Mouse (Mus musculus): ENCODE results near the gene Cdkal1. TPM values are rescaled to one million over a fixed set of nuclear protein-coding genes. Genes with fewer than 3 reads are reported as not detected.

Cdkal1 gene
- 10 to 100 TPM; 17.4 to 17.5 TPM for total RNA-seq (2021)
- long read RNA-seq, transcript Cdkal1-201 (16 exons, 2,629 nt), result major isoform, 11 of 23 reads
- long read RNA-seq, partial matches to known transcripts, result 1 of 23 reads
- long read RNA-seq, other reads (novel, unspliced or antisense), result 8 of 23 reads

GRCm38 (mm10) chr13:29855281-29856031 is at the start of gene Cdkal1:
Cdkal1 (minus strand) TSS chr13:29855674.
- DNase-seq (ENCODE audit: low spot score in 2 of 2), result peak; percentile 81 to 87

GRCm38 (mm10) chr13:29903341-29903740 is 47.9 kb upstream of the Cdkal1 start:
- DNase-seq (ENCODE audit: low spot score in 2 of 2), result no peak

- no peak for DNase-seq (ENCODE audit: low spot score in 2 of 2)
These were observed 47.2 kb upstream of the Cdkal1 start for GRCm38 (mm10) chr13:29902676-29903075.

- no peak for DNase-seq (ENCODE audit: low spot score in 2 of 2)
These were observed 46.2 kb upstream of the Cdkal1 start for GRCm38 (mm10) chr13:29901641-29902040.

- no peak for DNase-seq (ENCODE audit: low spot score in 2 of 2)
These were observed 11.3 kb upstream of the Cdkal1 start for GRCm38 (mm10) chr13:29866780-29867179.

- DNase-seq (ENCODE audit: low spot score in 2 of 2), result no peak
These were observed 8.9 kb upstream of the Cdkal1 start for GRCm38 (mm10) chr13:29864331-29864730.

GRCm38 (mm10) chr13:29860087-29860486 is 4.6 kb upstream of the Cdkal1 start:
- DNase-seq (ENCODE audit: low spot score in 2 of 2), result no peak

GRCm38 (mm10) chr13:29857436-29857835 is 2.0 kb upstream of the Cdkal1 start:
- DNase-seq (ENCODE audit: low spot score in 2 of 2), result peak in 1 of 2 experiments; percentile 14

GRCm38 (mm10) chr13:29854876-29855275 is 598 bp downstream of the Cdkal1 start:
- DNase-seq (ENCODE audit: low spot score in 2 of 2), result no peak

GRCm38 (mm10) chr13:29838409-29839047 is 16.9 kb downstream of the Cdkal1 start:
- DNase-seq (ENCODE audit: low spot score in 2 of 2), result no peak

- peak in 1 of 2 experiments; percentile 66 for DNase-seq (ENCODE audit: low spot score in 2 of 2)
These were observed 20.3 kb downstream of the Cdkal1 start for GRCm38 (mm10) chr13:29835170-29835569.

GRCm38 (mm10) chr13:29833751-29834150 is 21.7 kb downstream of the Cdkal1 start:
- no peak for DNase-seq (ENCODE audit: low spot score in 2 of 2)

GRCm38 (mm10) chr13:29831126-29831525 is 24.3 kb downstream of the Cdkal1 start:
- DNase-seq (ENCODE audit: low spot score in 2 of 2), result no peak

GRCm38 (mm10) chr13:29828032-29828431 is 27.4 kb downstream of the Cdkal1 start:
- no peak for DNase-seq (ENCODE audit: low spot score in 2 of 2)

GRCm38 (mm10) chr13:29826469-29826868 is 29.0 kb downstream of the Cdkal1 start:
- no peak for DNase-seq (ENCODE audit: low spot score in 2 of 2)

- DNase-seq (ENCODE audit: low spot score in 2 of 2), result no peak
These were observed 29.4 kb downstream of the Cdkal1 start for GRCm38 (mm10) chr13:29826041-29826440.

GRCm38 (mm10) chr13:29824797-29825196 is 30.7 kb downstream of the Cdkal1 start:
- DNase-seq (ENCODE audit: low spot score in 2 of 2), result no peak

- no peak for DNase-seq (ENCODE audit: low spot score in 2 of 2)
These were observed 31.1 kb downstream of the Cdkal1 start for GRCm38 (mm10) chr13:29824326-29824725.

GRCm38 (mm10) chr13:29823906-29824305 is 31.6 kb downstream of the Cdkal1 start:
- peak; percentile 36 to 52 for DNase-seq (ENCODE audit: low spot score in 2 of 2)

GRCm38 (mm10) chr13:29823487-29823886 is 32.0 kb downstream of the Cdkal1 start:
- DNase-seq (ENCODE audit: low spot score in 2 of 2), result no peak

- DNase-seq (ENCODE audit: low spot score in 2 of 2), result no peak
These were observed 35.4 kb downstream of the Cdkal1 start for GRCm38 (mm10) chr13:29819910-29820583.

- no peak for DNase-seq (ENCODE audit: low spot score in 2 of 2)
These were observed 36.3 kb downstream of the Cdkal1 start for GRCm38 (mm10) chr13:29819147-29819546.
